In the genomic region with DNA sequence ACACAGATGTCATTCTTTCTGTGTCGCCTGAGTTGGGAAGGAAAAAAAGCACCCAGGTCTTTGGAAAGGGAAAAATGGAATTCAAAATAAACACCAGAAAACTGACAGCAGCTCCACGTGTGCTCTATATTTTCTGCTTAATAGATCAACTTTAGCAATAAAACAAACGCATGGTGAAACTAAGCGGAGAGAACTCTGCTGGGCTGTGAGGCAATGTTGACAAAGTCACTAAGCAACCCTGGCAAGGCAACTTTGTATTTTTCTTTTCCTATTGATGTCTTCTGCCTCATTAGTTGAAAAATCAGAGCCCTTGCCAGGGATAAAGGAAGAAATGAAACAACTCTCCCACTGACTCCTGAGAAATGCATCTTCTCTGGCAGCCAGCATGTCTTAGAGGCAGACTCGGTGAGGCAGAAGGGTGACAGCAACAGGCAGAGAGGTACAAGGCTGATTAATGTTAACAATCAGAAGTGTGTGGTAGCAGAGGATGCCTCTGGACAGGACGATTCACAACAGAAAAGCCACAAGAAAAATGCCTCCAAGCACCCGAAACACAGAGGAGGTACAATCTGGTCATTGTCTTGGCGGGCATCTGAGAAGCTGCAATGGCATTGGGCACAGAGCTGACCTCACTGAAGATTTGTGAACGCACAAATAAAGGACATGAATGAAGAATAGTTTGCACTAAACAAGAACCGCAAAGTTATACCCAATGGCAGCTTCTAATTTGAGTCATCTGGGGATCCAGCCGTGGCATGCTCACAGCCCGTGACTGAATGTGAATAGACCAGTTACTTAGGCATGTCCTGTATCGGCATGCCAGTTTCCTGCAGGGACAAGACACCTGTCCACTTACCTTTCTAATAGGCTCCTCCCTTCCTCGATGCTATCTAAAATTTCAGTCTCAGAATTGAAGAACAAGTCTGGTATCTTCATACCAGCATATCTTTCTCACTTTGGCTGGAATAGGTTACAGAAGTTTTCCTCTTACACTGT, we compare ENCODE assay signal across 17 mouse cellular contexts.
DNase-seq lines count a peak whose midpoint lies in the region; ATAC-seq and TF ChIP-seq lines count a peak whose summit lies in the region.
"Had no signal": no experiment of that assay in that cellular context is flagged by ENCODE, and none has a peak within 500 bp of the region (broad histone marks: within the 10 kb centered on the region; RNA-seq: fewer than 3 reads in every experiment).

No protein-coding gene starts in this region.

- no peaks in the 10 kb centered on the region for H3K27me3 ChIP-seq in neural tube, embryonic 12.5 days (replicated peaks)
- H3K27me3 ChIP-seq in neural tube, embryonic 15.5 days (replicated peaks): no peaks in the 10 kb centered on the region
- no peaks in the 10 kb centered on the region for H3K27me3 ChIP-seq in hindbrain, postnatal 0 days (ENCODE audit: insufficient read depth, low read length)
- H3K27me3 ChIP-seq: forebrain, embryonic 15.5 days; limb, embryonic 12.5 days had no signal

- H3K4me2 ChIP-seq in neural tube, embryonic 12.5 days (replicated peaks): no peak overlapping the region
- no peak overlapping the region for H3K4me2 ChIP-seq in neural tube, embryonic 15.5 days
- H3K4me2 ChIP-seq in hindbrain, postnatal 0 days (ENCODE audit: low read depth, low read length): peak overlapping the region; percentile 2
- H3K4me2 ChIP-seq: forebrain, embryonic 15.5 days; limb, embryonic 12.5 days had no signal

- no peak overlapping the region for H3K4me3 ChIP-seq in neural tube, embryonic 12.5 days
- no peak overlapping the region for H3K4me3 ChIP-seq in neural tube, embryonic 15.5 days (replicated peaks)
- no peak overlapping the region for H3K4me3 ChIP-seq in hindbrain, postnatal 0 days (ENCODE audit: low read length)
- H3K4me3 ChIP-seq: forebrain, embryonic 15.5 days; heart, adult 2 months; limb, embryonic 12.5 days had no signal

- no peak overlapping the region for H3K27ac ChIP-seq in neural tube, embryonic 12.5 days
- H3K27ac ChIP-seq in neural tube, embryonic 15.5 days (replicated peaks): no peak overlapping the region
- H3K27ac ChIP-seq in hindbrain, postnatal 0 days: no peak overlapping the region
- H3K27ac ChIP-seq: forebrain, embryonic 15.5 days; heart, adult 2 months; kidney, postnatal 0 days; limb, embryonic 12.5 days had no signal

- H3K36me3 ChIP-seq in neural tube, embryonic 12.5 days: no peaks in the 10 kb centered on the region
- H3K36me3 ChIP-seq in neural tube, embryonic 15.5 days: no peaks in the 10 kb centered on the region
- H3K36me3 ChIP-seq in hindbrain, postnatal 0 days (ENCODE audit: insufficient read depth, low read length): no peaks in the 10 kb centered on the region
- H3K36me3 ChIP-seq: forebrain, embryonic 15.5 days; limb, embryonic 12.5 days had no signal

- 62% methylated on average over 14 of the region's 14 CpGs for WGBS in neural tube, embryonic 12.5 days
- 44% methylated on average over 14 of the region's 14 CpGs for WGBS in neural tube, embryonic 15.5 days
- 48% methylated on average over 14 of the region's 14 CpGs for WGBS in hindbrain, postnatal 0 days

- no peaks in the 10 kb centered on the region for H3K9me3 ChIP-seq in neural tube, embryonic 12.5 days
- H3K9me3 ChIP-seq in neural tube, embryonic 15.5 days (replicated peaks): no peaks in the 10 kb centered on the region
- H3K9me3 ChIP-seq in hindbrain, postnatal 0 days (ENCODE audit: low read length): no peaks in the 10 kb centered on the region
- H3K9me3 ChIP-seq: forebrain, embryonic 15.5 days; limb, embryonic 12.5 days had no signal

- ATAC-seq in neural tube, embryonic 12.5 days (ENCODE audit: low FRiP score, low read depth): 0 out of 2 replicates have a peak, but pooled peaks have one; percentile 21
- ATAC-seq in neural tube, embryonic 15.5 days (ENCODE audit: low FRiP score): no peak; the same call in none of the 2 replicates
- ATAC-seq in hindbrain, postnatal 0 days: peak; percentile 68
- ATAC-seq: forebrain, embryonic 15.5 days had no signal

- peak; percentile 28 for DNase-seq in gastrocnemius, postnatal 25 days
- no peak for DNase-seq in gastrocnemius, postnatal 14 days
- DNase-seq in hindbrain, postnatal 0 days (ENCODE audit: low spot score): peak; percentile 57
- peak; percentile 77 for DNase-seq in urinary bladder, postnatal 14 days (ENCODE audit: low spot score)
- no peak for DNase-seq in right cerebral cortex, adult 18-20 months
- DNase-seq in testis, postnatal 14 days (ENCODE audit: low spot score): no peak
- DNase-seq: adrenal gland, adult 8-10 months; cerebellum, adult 18-20 months; embryo, embryonic 11 days; heart, adult 2 months; retina, postnatal 1 day; thymus, postnatal 14 days had no signal

- TF ChIP-seq CTCF in hindbrain, postnatal 0 days (IDR thresholded peaks at IDR 0.05; ENCODE audit: low read depth): no peak

- H3K9ac ChIP-seq in neural tube, embryonic 12.5 days: no peak overlapping the region
- H3K9ac ChIP-seq in neural tube, embryonic 15.5 days (replicated peaks): no peak overlapping the region
- H3K9ac ChIP-seq in hindbrain, postnatal 0 days (replicated peaks; ENCODE audit: low read length): no peak overlapping the region
- H3K9ac ChIP-seq: forebrain, embryonic 15.5 days; limb, embryonic 12.5 days had no signal

- intact Hi-C loops in gastrocnemius, postnatal 14 days (cut with DNase I; ENCODE audit: low total_unique reads): no loop called here

- H3K4me1 ChIP-seq in neural tube, embryonic 12.5 days: no peaks in the 10 kb centered on the region
- H3K4me1 ChIP-seq in neural tube, embryonic 15.5 days: no peaks in the 10 kb centered on the region
- no peaks in the 10 kb centered on the region for H3K4me1 ChIP-seq in hindbrain, postnatal 0 days (ENCODE audit: insufficient read depth, low read length)
- H3K4me1 ChIP-seq: forebrain, embryonic 15.5 days had no signal

Comparison
In these comparisons a context has a peak if more than half of its experiments do, and no peak if none do; other contexts are left out.
1. DNase-seq: peak in gastrocnemius, postnatal 25 days (single experiment), hindbrain, postnatal 0 days (single experiment) and urinary bladder, postnatal 14 days (single experiment); none in gastrocnemius, postnatal 14 days (single experiment), right cerebral cortex, adult 18-20 months (single experiment) and testis, postnatal 14 days (single experiment).